Mouse (Mus musculus) neural tube, embryonic 11.5 days (tissue): ENCODE results near the gene Slc25a16. TPM values are rescaled to one million over a fixed set of nuclear protein-coding genes. Genes with fewer than 3 reads are reported as not detected.

Experiments
- ATAC-seq: fragments of 200-750 bp; cut with Nextera tagmentation; 2 replicates; pipeline ENCODE4 v1.8.0; 2017; ENCODE audit warnings: moderate number of reproducible peaks, mild to moderate bottlenecking, moderate TSS enrichment, moderate library complexity; ENCODE audit not compliant: insufficient read depth, low FRiP score, low TSS enrichment
- DNase-seq: peaks from one replicate; pipeline ENCODE4 v3.0.0-alpha.2; 2015; ENCODE audit warnings: low spot score
- H3K27ac ChIP-seq: fragments of 300-500 bp; sonication (generic); 2 replicates; pipeline ENCODE4 v1.5.1; 2014; ENCODE audit warnings: low read depth, mild to moderate bottlenecking, low read length
- H3K27me3 ChIP-seq: fragments of 300-500 bp; sonication (generic); 2 replicates; pipeline ENCODE4 v1.6.1; 2014; ENCODE audit warnings: mild to moderate bottlenecking, low read length, mixed read lengths; ENCODE audit not compliant: control insufficient read depth, insufficient read depth
- H3K36me3 ChIP-seq: fragments of 300-500 bp; sonication (generic); 2 replicates; pipeline ENCODE4 v1.6.1; 2014; ENCODE audit warnings: mild to moderate bottlenecking, low read length, moderate library complexity, mixed read lengths; ENCODE audit not compliant: control insufficient read depth, insufficient read depth
- H3K4me1 ChIP-seq: fragments of 300-500 bp; sonication (generic); 2 replicates; pipeline ENCODE4 v1.6.1; 2014; ENCODE audit warnings: low read length, mixed read lengths; ENCODE audit not compliant: control insufficient read depth, insufficient read depth
- H3K4me2 ChIP-seq: fragments of 300-500 bp; sonication (generic); 2 replicates; pipeline ENCODE4 v1.6.1; 2014; ENCODE audit warnings: low read depth, mild to moderate bottlenecking, moderate library complexity
- H3K4me3 ChIP-seq: fragments of 300-500 bp; sonication (generic); 2 replicates; pipeline ENCODE4 v1.5.1; 2014; ENCODE audit warnings: low read depth, low read length
- H3K9ac ChIP-seq: fragments of 300-500 bp; sonication (generic); 2 replicates; pipeline ENCODE4 v1.6.1; 2014; ENCODE audit warnings: mild to moderate bottlenecking, low read length
- H3K9me3 ChIP-seq: fragments of 300-500 bp; sonication (generic); 2 replicates; pipeline ENCODE4 v1.6.1; 2016; ENCODE audit warnings: low read length; ENCODE audit not compliant: control insufficient read depth
- WGBS: fragments of 180-500 bp; shearing (Covaris S2); extraction: QIAGEN DNeasy Blood & Tissue Kit; methylation state at CpG from one replicate; pipeline ENCODE4 v1.1.7; 2014; 5-methylcytosine and 5-hydroxymethylcytosine counted together
- polyA plus RNA-seq: library from polyadenylated mRNA; unstranded; fragments of >200 nt; fragmentation: Nextera tagmentation; extraction: Ambion mirVana; gene quantifications from 2 replicates; pipeline ENCODE4 v1.2.1, GENCODE M21; 2014

Gene Slc25a16
- polyA plus RNA-seq, 1 experiment from 2014 or later: 12.1 TPM

- no peaks in the 10 kb centered on the region for H3K9me3 ChIP-seq
- ATAC-seq: no peak
These were observed 45.4 kb downstream of the Slc25a16 start for GRCm38 (mm10) chr10:62965796-62966195.

GRCm38 (mm10) chr10:62966291-62966690, 45.9 kb downstream of the Slc25a16 start:
- 96% methylated on average over 15 of the region's 15 CpGs for WGBS
- no peak overlapping the region for H3K9ac ChIP-seq
- DNase-seq (no peak), ATAC-seq (no peak)
- H3K36me3 ChIP-seq: peaks cover 19% of the 10 kb centered on the region
- H3K9me3 ChIP-seq: no peaks in the 10 kb centered on the region
- H3K4me1 ChIP-seq: no peaks in the 10 kb centered on the region
- H3K4me3 ChIP-seq: no peak overlapping the region
- no peak overlapping the region for H3K4me2 ChIP-seq
- H3K27ac ChIP-seq: no peak overlapping the region
- H3K27me3 ChIP-seq: no peaks in the 10 kb centered on the region

More at GRCm38 (mm10) chr10:62965796-62966195, 45.4 kb downstream of the Slc25a16 start:
- H3K27ac ChIP-seq: no peak overlapping the region
- H3K4me3 ChIP-seq: no peak overlapping the region
- no peak for DNase-seq
- H3K9ac ChIP-seq: no peak overlapping the region
- no peak overlapping the region for H3K4me2 ChIP-seq
- 95% methylated on average over 11 of the region's 11 CpGs for WGBS
- no peaks in the 10 kb centered on the region for H3K27me3 ChIP-seq
- no peaks in the 10 kb centered on the region for H3K4me1 ChIP-seq
- H3K36me3 ChIP-seq: peaks cover 17% of the 10 kb centered on the region

- no peak overlapping the region for H3K9ac ChIP-seq
- H3K9me3 ChIP-seq: no peaks in the 10 kb centered on the region
- WGBS: 76% methylated on average over 16 of the region's 16 CpGs
- DNase-seq: peak; percentile 15
- no peak overlapping the region for H3K27ac ChIP-seq
- H3K4me2 ChIP-seq: no peak overlapping the region
- no peaks in the 10 kb centered on the region for H3K27me3 ChIP-seq
- no peak overlapping the region for H3K4me3 ChIP-seq
- peaks cover 8% of the 10 kb centered on the region for H3K36me3 ChIP-seq
- no peak for ATAC-seq
- no peaks in the 10 kb centered on the region for H3K4me1 ChIP-seq
These were observed 51.4 kb downstream of the Slc25a16 start for GRCm38 (mm10) chr10:62971821-62972220.

- ATAC-seq: no peak
- no peaks in the 10 kb centered on the region for H3K36me3 ChIP-seq
- peak overlapping the region; percentile 88 for H3K4me3 ChIP-seq
- DNase-seq: no peak
- H3K27me3 ChIP-seq: no peaks in the 10 kb centered on the region
- no peaks in the 10 kb centered on the region for H3K9me3 ChIP-seq
- H3K4me1 ChIP-seq: peaks cover 4% of the 10 kb centered on the region
- H3K9ac ChIP-seq: peak overlapping the region; percentile 89
- H3K27ac ChIP-seq: no peak overlapping the region
- 10% methylated on average over 10 of the region's 10 CpGs for WGBS
- H3K4me2 ChIP-seq: peak overlapping the region; percentile 68
These were observed 59.2 kb downstream of the Slc25a16 start for GRCm38 (mm10) chr10:62979667-62980038.

- peak within 1 kb of the TSS; percentile 88 for H3K4me3 ChIP-seq
- H3K4me2 ChIP-seq: peak within 1 kb of the TSS; percentile 68
- no peaks in the 10 kb centered on the region for H3K9me3 ChIP-seq
- peak within 1 kb of the TSS; percentile 79 for H3K27ac ChIP-seq
- H3K36me3 ChIP-seq: no peaks in the 10 kb centered on the region
- ATAC-seq (peak; percentile 92), DNase-seq (peak; percentile 89)
- no peaks in the 10 kb centered on the region for H3K27me3 ChIP-seq
- peak within 1 kb of the TSS; percentile 89 for H3K9ac ChIP-seq
- WGBS: 1% methylated on average over 53 of the region's 77 CpGs
- H3K4me1 ChIP-seq: peaks cover 4% of the 10 kb centered on the region
These were observed 59.9 kb downstream of the Slc25a16 start, which contains the start of gene Rufy2 for GRCm38 (mm10) chr10:62980039-62980954. TSS of gene Rufy2 (plus strand) at chr10:62980223.

- DNase-seq (no peak), ATAC-seq (no peak)
- H3K36me3 ChIP-seq: no peaks in the 10 kb centered on the region
- H3K4me1 ChIP-seq: peaks cover 4% of the 10 kb centered on the region
- H3K4me3 ChIP-seq: no peak overlapping the region
- 93% methylated on average over 11 of the region's 11 CpGs for WGBS
- no peak overlapping the region for H3K9ac ChIP-seq
- H3K27me3 ChIP-seq: no peaks in the 10 kb centered on the region
- H3K27ac ChIP-seq: no peak overlapping the region
- no peak overlapping the region for H3K4me2 ChIP-seq
- no peaks in the 10 kb centered on the region for H3K9me3 ChIP-seq
These were observed 63.6 kb downstream of the Slc25a16 start for GRCm38 (mm10) chr10:62984072-62984471.

GRCm38 (mm10) chr10:62984495-62984894, 64.1 kb downstream of the Slc25a16 start:
- Histone ChIP-seq H3K4me1 (peaks cover 4% of the 10 kb centered on the region), H3K4me3 (no peak overlapping the region), H3K9me3 (no peaks in the 10 kb centered on the region), H3K36me3 (no peaks in the 10 kb centered on the region), H3K27me3 (no peaks in the 10 kb centered on the region), H3K27ac (no peak overlapping the region), H3K9ac (no peak overlapping the region), H3K4me2 (no peak overlapping the region)
- no peak for DNase-seq
- no peak for ATAC-seq
- WGBS: 95% methylated on average over 6 of the region's 6 CpGs

GRCm38 (mm10) chr10:62987341-62987740, 66.9 kb downstream of the Slc25a16 start:
- ATAC-seq: no peak
- Histone ChIP-seq H3K36me3 (peaks cover 7% of the 10 kb centered on the region), H3K4me3 (no peak overlapping the region), H3K27ac (no peak overlapping the region), H3K4me1 (no peaks in the 10 kb centered on the region), H3K27me3 (no peaks in the 10 kb centered on the region), H3K9me3 (no peaks in the 10 kb centered on the region), H3K9ac (no peak overlapping the region), H3K4me2 (no peak overlapping the region)
- peak; percentile 35 for DNase-seq
- 31% methylated on average over 3 of the region's 3 CpGs for WGBS

GRCm38 (mm10) chr10:62990636-62991035, 70.2 kb downstream of the Slc25a16 start:
- no peaks in the 10 kb centered on the region for H3K4me1 ChIP-seq
- H3K4me2 ChIP-seq: no peak overlapping the region
- no peaks in the 10 kb centered on the region for H3K27me3 ChIP-seq
- H3K4me3 ChIP-seq: no peak overlapping the region
- WGBS: 94% methylated on average over 15 of the region's 15 CpGs
- DNase-seq (no peak), ATAC-seq (no peak)
- no peak overlapping the region for H3K9ac ChIP-seq
- H3K9me3 ChIP-seq: no peaks in the 10 kb centered on the region
- peaks cover 12% of the 10 kb centered on the region for H3K36me3 ChIP-seq
- no peak overlapping the region for H3K27ac ChIP-seq
